Mouse (Mus musculus) spleen, postnatal 36 days (tissue): ENCODE measurements around the gene Arih2.
"Not testable (repeated sequence)": the region's sequence is repeated elsewhere in the genome, so short reads cannot be mapped to it uniquely, and the experiment has no call there.

ENCODE experiments used
- DNase-seq, 2 experiments: peaks; one replicate each; pipeline ENCODE4 v3.0.0; 2022; ENCODE audit warnings: low spot score in 2 of 2, mixed read lengths in 1 of 2

Gene Arih2

GRCm38 (mm10) chr9:108648611-108649560 lies at the start of gene Arih2:
Gene Arih2, minus strand, starts transcription at chr9:108649386.
- DNase-seq: peak; percentile 90 to 91

GRCm38 (mm10) chr9:108694533-108694932 lies 45.3 kb upstream of the Arih2 start:
- no peak for DNase-seq

- DNase-seq: no peak
Observed at GRCm38 (mm10) chr9:108693946-108694345, 44.8 kb upstream of the Arih2 start.

GRCm38 (mm10) chr9:108692226-108693041 lies 43.2 kb upstream of the Arih2 start:
- DNase-seq: peak; percentile 21 to 30

GRCm38 (mm10) chr9:108691846-108692225 lies 42.6 kb upstream of the Arih2 start:
- DNase-seq: peak; percentile 74 to 78

- DNase-seq: no peak
Observed at GRCm38 (mm10) chr9:108691371-108691770, 42.2 kb upstream of the Arih2 start.

- DNase-seq: no peak
Observed at GRCm38 (mm10) chr9:108690914-108691313, 41.7 kb upstream of the Arih2 start.

GRCm38 (mm10) chr9:108689993-108690392 lies 40.8 kb upstream of the Arih2 start:
- no peak for DNase-seq

GRCm38 (mm10) chr9:108689106-108689505 lies 39.9 kb upstream of the Arih2 start, which contains the start of gene Prkar2a:
Gene Prkar2a, plus strand, starts transcription at chr9:108689314.
- DNase-seq: no peak

- DNase-seq: no peak
Observed at GRCm38 (mm10) chr9:108688451-108688850, 39.3 kb upstream of the Arih2 start.

- no peak for DNase-seq
Observed at GRCm38 (mm10) chr9:108687686-108688085, 38.5 kb upstream of the Arih2 start.

GRCm38 (mm10) chr9:108687181-108687580 lies 38.0 kb upstream of the Arih2 start:
- DNase-seq: no peak

GRCm38 (mm10) chr9:108686475-108686887 lies 37.3 kb upstream of the Arih2 start:
- no peak for DNase-seq

GRCm38 (mm10) chr9:108680026-108680425 lies 30.8 kb upstream of the Arih2 start:
- no peak for DNase-seq

GRCm38 (mm10) chr9:108673151-108673550 lies 24.0 kb upstream of the Arih2 start:
- DNase-seq: no peak

GRCm38 (mm10) chr9:108669875-108670274 lies 20.7 kb upstream of the Arih2 start:
- DNase-seq: no peak

GRCm38 (mm10) chr9:108662660-108663059 lies 13.5 kb upstream of the Arih2 start:
- DNase-seq: no peak

- DNase-seq: peak; percentile 87 to 90
Observed at GRCm38 (mm10) chr9:108661677-108662612, 12.8 kb upstream of the Arih2 start, which contains the start of gene Slc25a20. Gene Slc25a20, plus strand, starts transcription at chr9:108662088.

- not testable (repeated sequence) for DNase-seq
Observed at GRCm38 (mm10) chr9:108655865-108656264, 6.7 kb upstream of the Arih2 start.

- no peak for DNase-seq
Observed at GRCm38 (mm10) chr9:108654566-108655464, 5.6 kb upstream of the Arih2 start.
